Mouse (Mus musculus) forebrain, embryonic 14.5 days (tissue): ENCODE data around the gene Iqgap1. TPM values are rescaled to one million over a fixed set of nuclear protein-coding genes. Genes with fewer than 3 reads are reported as not detected.

ENCODE experiments used
- ATAC-seq: fragments of 200-750 bp; cut with Nextera tagmentation; 2 replicates; pipeline ENCODE4 v1.8.0; 2017; ENCODE audit warnings: mild to moderate bottlenecking, moderate library complexity
- DNase-seq: peaks from one replicate; pipeline ENCODE4 v3.0.0-alpha.2; 2015; ENCODE audit warnings: low spot score
- H3K27ac ChIP-seq: fragments of 300-500 bp; sonication (generic); 2 replicates; pipeline ENCODE4 v1.5.1; 2014; ENCODE audit warnings: low read depth, mild to moderate bottlenecking, control low read depth, low read length, moderate library complexity
- H3K27me3 ChIP-seq: fragments of 300-500 bp; sonication (generic); replicated peaks from 2 replicates; pipeline ENCODE4 v1.6.1; 2014; ENCODE audit warnings: low read length, control low read depth, mixed read lengths; ENCODE audit not compliant: control insufficient read depth, insufficient read depth
- H3K36me3 ChIP-seq: fragments of 300-500 bp; sonication (generic); 2 replicates; pipeline ENCODE4 v1.6.1; 2014; ENCODE audit warnings: low read length, control low read depth; ENCODE audit not compliant: control insufficient read depth, insufficient read depth
- H3K4me1 ChIP-seq: fragments of 300-500 bp; sonication (generic); 2 replicates; pipeline ENCODE4 v1.6.1; 2014; ENCODE audit warnings: antibody characterized with exemption, low read length, control low read depth; ENCODE audit not compliant: control insufficient read depth, insufficient read depth
- H3K4me2 ChIP-seq: fragments of 300-500 bp; sonication (generic); 2 replicates; pipeline ENCODE4 v1.6.1; 2014; ENCODE audit warnings: mild to moderate bottlenecking, control low read depth, low read length
- H3K4me3 ChIP-seq: fragments of 300-500 bp; sonication (generic); 2 replicates; pipeline ENCODE4 v1.5.1; 2014; ENCODE audit warnings: low read depth, low read length, control low read depth
- H3K9ac ChIP-seq: fragments of 300-500 bp; sonication (generic); 2 replicates; pipeline ENCODE4 v1.6.1; 2014; ENCODE audit warnings: mild to moderate bottlenecking, low read length, control low read depth, moderate library complexity
- H3K9me3 ChIP-seq: fragments of 300-500 bp; sonication (generic); replicated peaks from 2 replicates; pipeline ENCODE4 v1.6.1; 2016; ENCODE audit warnings: low read length, control low read depth, mixed read lengths; ENCODE audit not compliant: control insufficient read depth
- WGBS: fragments of 180-500 bp; shearing (Covaris S2); extraction: QIAGEN DNeasy Blood & Tissue Kit; methylation state at CpG from one replicate; pipeline ENCODE4 v1.1.7; 2014; 5-methylcytosine and 5-hydroxymethylcytosine counted together
- polyA plus RNA-seq: library from polyadenylated mRNA; unstranded; fragments of >200 nt; fragmentation: Nextera tagmentation; extraction: Ambion mirVana; gene quantifications from 2 replicates; pipeline ENCODE4 v1.2.1, GENCODE M21; 2014

The Iqgap1 gene
- polyA plus RNA-seq, 1 experiment from 2014 or later: 16.5 TPM

- WGBS: 93% methylated on average over 7 of the region's 7 CpGs
- Histone ChIP-seq H3K4me2 (no peak overlapping the region), H3K27ac (no peak overlapping the region), H3K9me3 (no peaks in the 10 kb centered on the region), H3K27me3 (no peaks in the 10 kb centered on the region), H3K36me3 (0 out of 2 replicates have a peak, but pooled peaks cover 18% of the 10 kb centered on the region), H3K9ac (no peak overlapping the region), H3K4me3 (no peak overlapping the region), H3K4me1 (no peaks in the 10 kb centered on the region)
- ATAC-seq (no peak), DNase-seq (no peak)
Observed at GRCm38 (mm10) chr7:80710333-80710732, 115.4 kb downstream of the Iqgap1 start.

- H3K27ac ChIP-seq: no peak overlapping the region
- no peak overlapping the region for H3K4me3 ChIP-seq
- WGBS: 87% methylated on average over 4 of the region's 4 CpGs
- no peaks in the 10 kb centered on the region for H3K36me3 ChIP-seq
- H3K9ac ChIP-seq: no peak overlapping the region
- no peaks in the 10 kb centered on the region for H3K9me3 ChIP-seq
- H3K4me2 ChIP-seq: no peak overlapping the region
- ATAC-seq (no peak), DNase-seq (no peak)
- H3K27me3 ChIP-seq: no peaks in the 10 kb centered on the region
- no peaks in the 10 kb centered on the region for H3K4me1 ChIP-seq
Observed at GRCm38 (mm10) chr7:80704066-80704465, 121.7 kb downstream of the Iqgap1 start.

- no peak overlapping the region for H3K27ac ChIP-seq
- H3K9ac ChIP-seq: no peak overlapping the region
- H3K4me1 ChIP-seq: no peaks in the 10 kb centered on the region
- H3K4me3 ChIP-seq: no peak overlapping the region
- no peaks in the 10 kb centered on the region for H3K27me3 ChIP-seq
- no peak for ATAC-seq
- H3K4me2 ChIP-seq: no peak overlapping the region
- DNase-seq: no peak
- no peaks in the 10 kb centered on the region for H3K36me3 ChIP-seq
- WGBS: 69% methylated on average over 6 of the region's 6 CpGs
- H3K9me3 ChIP-seq: no peaks in the 10 kb centered on the region
Observed at GRCm38 (mm10) chr7:80702510-80702909, 123.3 kb downstream of the Iqgap1 start.

- ATAC-seq: no peak
- Histone ChIP-seq H3K4me2 (no peak overlapping the region), H3K27ac (no peak overlapping the region), H3K27me3 (no peaks in the 10 kb centered on the region), H3K4me1 (no peaks in the 10 kb centered on the region), H3K4me3 (no peak overlapping the region), H3K36me3 (no peaks in the 10 kb centered on the region), H3K9ac (no peak overlapping the region), H3K9me3 (no peaks in the 10 kb centered on the region)
- DNase-seq: no peak
- WGBS: 68% methylated on average over 8 of the region's 8 CpGs
Observed at GRCm38 (mm10) chr7:80699709-80700108, 126.1 kb downstream of the Iqgap1 start.

GRCm38 (mm10) chr7:80698940-80699339 is 126.8 kb downstream of the Iqgap1 start:
- 74% methylated on average over 3 of the region's 3 CpGs for WGBS
- Histone ChIP-seq H3K36me3 (no peaks in the 10 kb centered on the region), H3K4me2 (no peak overlapping the region), H3K9me3 (no peaks in the 10 kb centered on the region), H3K27ac (no peak overlapping the region), H3K27me3 (no peaks in the 10 kb centered on the region), H3K4me1 (no peaks in the 10 kb centered on the region), H3K4me3 (no peak overlapping the region), H3K9ac (no peak overlapping the region)
- DNase-seq (no peak), ATAC-seq (no peak)

- H3K27me3 ChIP-seq: no peaks in the 10 kb centered on the region
- H3K36me3 ChIP-seq: no peaks in the 10 kb centered on the region
- no peaks in the 10 kb centered on the region for H3K4me1 ChIP-seq
- no peak for ATAC-seq
- no peak overlapping the region for H3K27ac ChIP-seq
- no peak overlapping the region for H3K4me3 ChIP-seq
- no peak overlapping the region for H3K9ac ChIP-seq
- no peak for DNase-seq
- no peak overlapping the region for H3K4me2 ChIP-seq
- 76% methylated on average over 5 of the region's 5 CpGs for WGBS
- H3K9me3 ChIP-seq: no peaks in the 10 kb centered on the region
Observed at GRCm38 (mm10) chr7:80697859-80698258, 127.9 kb downstream of the Iqgap1 start.

DNA sequence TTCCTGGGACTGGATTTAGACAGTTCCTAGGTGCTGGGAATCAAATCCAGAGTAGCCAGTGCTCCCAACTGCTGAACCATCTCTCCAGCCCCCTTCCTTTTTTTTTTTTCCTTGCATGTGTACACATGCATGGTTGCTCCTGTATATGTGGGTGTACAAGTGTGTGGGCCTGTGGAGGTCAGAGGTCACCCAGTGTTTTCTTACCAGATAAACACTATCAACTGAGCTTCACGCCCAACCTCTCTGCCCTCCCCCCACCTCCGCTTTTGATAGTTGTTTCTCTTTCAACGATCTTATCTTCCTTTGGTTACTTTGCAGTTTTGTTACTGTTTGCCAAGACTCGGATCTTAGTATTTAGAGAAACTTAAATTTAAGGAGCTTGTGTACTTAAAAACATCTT is 128.9 kb downstream of the Iqgap1 start:
- H3K27ac ChIP-seq: no peak overlapping the region
- no peak overlapping the region for H3K4me2 ChIP-seq
- H3K27me3 ChIP-seq: no peaks in the 10 kb centered on the region
- no peak overlapping the region for H3K9ac ChIP-seq
- H3K4me3 ChIP-seq: no peak overlapping the region
- 76% methylated on average over 4 of the region's 4 CpGs for WGBS
- ATAC-seq: no peak
- no peaks in the 10 kb centered on the region for H3K4me1 ChIP-seq
- H3K9me3 ChIP-seq: no peaks in the 10 kb centered on the region
- no peaks in the 10 kb centered on the region for H3K36me3 ChIP-seq
- no peak for DNase-seq

DNA sequence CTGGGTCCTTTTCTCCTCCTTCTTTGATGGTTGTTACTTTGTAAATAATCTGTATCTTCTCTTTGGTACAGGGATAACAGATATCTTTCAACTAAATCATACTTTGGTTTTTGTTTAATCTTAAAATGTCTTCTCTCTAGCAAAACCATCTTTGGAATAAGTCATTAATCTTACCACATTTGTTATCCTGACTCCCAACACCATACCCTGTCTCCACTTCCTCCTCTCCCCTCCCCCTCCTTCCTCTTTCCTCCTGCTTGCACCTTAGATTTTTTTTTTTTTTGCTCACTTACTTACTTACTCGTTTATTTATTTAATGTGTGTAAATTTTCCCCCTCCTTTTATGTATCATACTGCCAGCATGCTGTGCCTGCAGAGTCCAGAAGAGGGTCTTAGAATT is 129.4 kb downstream of the Iqgap1 start:
- Histone ChIP-seq H3K4me1 (no peaks in the 10 kb centered on the region), H3K4me2 (no peak overlapping the region), H3K4me3 (no peak overlapping the region), H3K9ac (no peak overlapping the region), H3K27me3 (no peaks in the 10 kb centered on the region), H3K36me3 (no peaks in the 10 kb centered on the region), H3K9me3 (no peaks in the 10 kb centered on the region), H3K27ac (no peak overlapping the region)
- 57% methylated on average over 1 of the region's 1 CpGs for WGBS
- no peak for DNase-seq
- no peak for ATAC-seq

DNA sequence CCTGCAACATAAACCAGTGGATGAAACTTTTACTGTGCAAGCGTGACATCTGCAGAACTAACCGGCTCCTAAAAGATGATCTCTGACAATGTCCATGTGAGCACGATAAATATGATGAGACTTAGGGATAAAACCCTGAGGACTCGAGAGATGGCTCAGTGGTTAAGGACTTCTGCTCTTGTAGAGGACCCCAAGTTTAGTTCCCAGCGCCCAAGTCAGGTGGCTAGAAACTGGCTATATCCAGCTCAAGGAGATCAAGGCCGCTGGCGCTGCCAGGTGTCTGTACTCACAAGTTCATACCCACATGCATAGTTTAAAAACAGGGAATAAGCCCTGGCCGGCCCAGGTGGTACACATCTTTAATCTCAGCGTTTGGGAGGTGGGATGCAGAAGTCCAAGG is 133.3 kb downstream of the Iqgap1 start:
- H3K36me3 ChIP-seq: no peaks in the 10 kb centered on the region
- H3K4me3 ChIP-seq: no peak overlapping the region
- no peaks in the 10 kb centered on the region for H3K4me1 ChIP-seq
- DNase-seq (no peak), ATAC-seq (no peak)
- no peak overlapping the region for H3K4me2 ChIP-seq
- WGBS: 91% methylated on average over 9 of the region's 9 CpGs
- no peaks in the 10 kb centered on the region for H3K9me3 ChIP-seq
- H3K27ac ChIP-seq: no peak overlapping the region
- no peaks in the 10 kb centered on the region for H3K27me3 ChIP-seq
- H3K9ac ChIP-seq: no peak overlapping the region
